Mouse (Mus musculus): ENCODE results near the gene Zfand2a. TPM values are rescaled to one million over a fixed set of nuclear protein-coding genes. Genes with fewer than 3 reads are reported as not detected.

Gene Zfand2a
- 10 to 100 TPM; 66.4 to 70.4 TPM for total RNA-seq (2021)

- peak; percentile 98 for DNase-seq (ENCODE audit: extremely low spot score in 1 of 2, low spot score in 1 of 2)
Observed at GRCm38 (mm10) chr5:139484185-139484814, at the start of gene Zfand2a. Gene Zfand2a, minus strand, starts transcription at chr5:139484549.

GRCm38 (mm10) chr5:139528851-139529250 is 44.5 kb upstream of the Zfand2a start:
- no peak for DNase-seq (ENCODE audit: extremely low spot score in 1 of 2, low spot score in 1 of 2)

GRCm38 (mm10) chr5:139521987-139522386 is 37.6 kb upstream of the Zfand2a start:
- no peak for DNase-seq (ENCODE audit: extremely low spot score in 1 of 2, low spot score in 1 of 2)

- DNase-seq (ENCODE audit: extremely low spot score in 1 of 2, low spot score in 1 of 2): no peak
Observed at GRCm38 (mm10) chr5:139520069-139520834, 35.9 kb upstream of the Zfand2a start.

- DNase-seq (ENCODE audit: extremely low spot score in 1 of 2, low spot score in 1 of 2): no peak
Observed at GRCm38 (mm10) chr5:139516281-139516680, 31.9 kb upstream of the Zfand2a start.

GRCm38 (mm10) chr5:139512201-139512600 is 27.9 kb upstream of the Zfand2a start:
- no peak for DNase-seq (ENCODE audit: extremely low spot score in 1 of 2, low spot score in 1 of 2)

GRCm38 (mm10) chr5:139510682-139511366 is 26.5 kb upstream of the Zfand2a start:
- DNase-seq (ENCODE audit: extremely low spot score in 1 of 2, low spot score in 1 of 2): no peak

- DNase-seq (ENCODE audit: extremely low spot score in 1 of 2, low spot score in 1 of 2): no peak
Observed at GRCm38 (mm10) chr5:139506207-139506606, 21.9 kb upstream of the Zfand2a start.

- DNase-seq (ENCODE audit: extremely low spot score in 1 of 2, low spot score in 1 of 2): peak; percentile 59 to 89
Observed at GRCm38 (mm10) chr5:139505073-139505606, 20.8 kb upstream of the Zfand2a start.

GRCm38 (mm10) chr5:139502281-139502680 is 17.9 kb upstream of the Zfand2a start:
- DNase-seq (ENCODE audit: extremely low spot score in 1 of 2, low spot score in 1 of 2): peak in 1 of 2 experiments; percentile 23

GRCm38 (mm10) chr5:139498791-139499190 is 14.4 kb upstream of the Zfand2a start:
- no peak for DNase-seq (ENCODE audit: extremely low spot score in 1 of 2, low spot score in 1 of 2)

- no peak for DNase-seq (ENCODE audit: extremely low spot score in 1 of 2, low spot score in 1 of 2)
Observed at GRCm38 (mm10) chr5:139496939-139497338, 12.6 kb upstream of the Zfand2a start.

- DNase-seq (ENCODE audit: extremely low spot score in 1 of 2, low spot score in 1 of 2): peak; percentile 19 to 36
Observed at GRCm38 (mm10) chr5:139495019-139495669, 10.8 kb upstream of the Zfand2a start.

GRCm38 (mm10) chr5:139493690-139494089 is 9.3 kb upstream of the Zfand2a start:
- no peak for DNase-seq (ENCODE audit: extremely low spot score in 1 of 2, low spot score in 1 of 2)

GRCm38 (mm10) chr5:139491348-139491747 is 7.0 kb upstream of the Zfand2a start:
- DNase-seq (ENCODE audit: extremely low spot score in 1 of 2, low spot score in 1 of 2): no peak

GRCm38 (mm10) chr5:139490131-139490530 is 5.8 kb upstream of the Zfand2a start:
- no peak for DNase-seq (ENCODE audit: extremely low spot score in 1 of 2, low spot score in 1 of 2)

- DNase-seq (ENCODE audit: extremely low spot score in 1 of 2, low spot score in 1 of 2): no peak
Observed at GRCm38 (mm10) chr5:139483171-139483848, 1.0 kb downstream of the Zfand2a start.

GRCm38 (mm10) chr5:139480406-139480805 is 3.9 kb downstream of the Zfand2a start:
- no peak for DNase-seq (ENCODE audit: extremely low spot score in 1 of 2, low spot score in 1 of 2)

- no peak for DNase-seq (ENCODE audit: extremely low spot score in 1 of 2, low spot score in 1 of 2)
Observed at GRCm38 (mm10) chr5:139479088-139479487, 5.3 kb downstream of the Zfand2a start.

- no peak for DNase-seq (ENCODE audit: extremely low spot score in 1 of 2, low spot score in 1 of 2)
Observed at GRCm38 (mm10) chr5:139474741-139475140, 9.6 kb downstream of the Zfand2a start.

Measured in layer of hippocampus, postnatal 25 days (tissue).